Mouse (Mus musculus) C2C12 (cell line): ENCODE measurements around the gene Phactr3.

Experiments used
- CTCF ChIP-seq: IDR thresholded peaks from one replicate; pipeline ENCODE4 v1.5.1; 2011; ENCODE audit not compliant: control insufficient read depth, insufficient read depth, insufficient read length
- FOSL1 ChIP-seq: IDR thresholded peaks from one replicate; pipeline ENCODE4 v1.8.0; 2011; ENCODE audit warnings: mild to moderate bottlenecking, low read length; ENCODE audit not compliant: poor library complexity, insufficient read depth, severe bottlenecking
- MYOD1 ChIP-seq: IDR thresholded peaks from one replicate; pipeline ENCODE4 v1.6.1; 2011; ENCODE audit warnings: low read depth; ENCODE audit not compliant: control insufficient read depth, insufficient read length

GRCm38 (mm10) chr2:178270794-178271193 lies 152.0 kb downstream of the Phactr3 start:
- TF ChIP-seq FOSL1 (no peak), CTCF (no peak), MYOD1 (no peak)
